Mouse (Mus musculus): ENCODE results near the gene Josd2. TPM values are rescaled to one million over a fixed set of nuclear protein-coding genes. Genes with fewer than 3 reads are reported as not detected.

Josd2 gene
- polyA plus RNA-seq, 1 experiment from 2014 or later = 86.2 TPM

DNA sequence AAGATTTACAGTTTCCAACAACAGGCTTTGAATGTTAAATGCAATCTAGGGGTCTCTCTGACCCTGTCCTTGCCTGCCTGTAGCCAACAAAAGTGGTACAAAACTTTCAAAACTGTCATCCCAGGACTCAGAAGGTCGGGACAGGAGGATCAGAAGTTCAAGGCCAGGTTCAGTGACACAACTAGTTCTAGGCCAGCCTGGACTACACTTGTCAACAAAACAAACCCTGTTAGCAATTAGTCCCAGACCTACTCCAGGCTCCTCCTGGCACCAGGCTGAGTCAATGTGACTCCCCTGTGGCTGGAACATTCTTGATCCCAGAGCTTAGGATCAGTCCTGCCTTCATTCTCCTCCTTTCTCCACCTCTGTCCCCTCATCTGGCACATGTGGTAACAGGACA is 31.1 kb downstream of the Josd2 start:
- Histone ChIP-seq H3K4me1 (replicated peaks) (peaks cover 29% of the 10 kb centered on the region), H3K36me3 (peaks cover 15% of the 10 kb centered on the region), H3K27me3 (ENCODE audit: insufficient read depth, poor library complexity, severe bottlenecking) (peaks cover 19% of the 10 kb centered on the region), H3K9me3 (no peaks in the 10 kb centered on the region), H3K4me3 (no peak overlapping the region), H3K27ac (no peak overlapping the region)
- no peak for DNase-seq (ENCODE audit: low spot score)
- WGBS = 83% methylated on average over 1 of the region's 1 CpGs

GRCm38 (mm10) chr7:44500046-44500445 is 32.3 kb downstream of the Josd2 start:
- DNase-seq (ENCODE audit: low spot score) = no peak
- Histone ChIP-seq H3K9me3 (no peaks in the 10 kb centered on the region), H3K36me3 (peaks cover 6% of the 10 kb centered on the region; the same call in 1 of the 2 replicates), H3K4me1 (replicated peaks) (peaks cover 23% of the 10 kb centered on the region), H3K4me3 (no peak overlapping the region), H3K27me3 (ENCODE audit: insufficient read depth, poor library complexity, severe bottlenecking) (peaks cover 19% of the 10 kb centered on the region), H3K27ac (no peak overlapping the region)
- 60% methylated on average over 20 of the region's 20 CpGs for WGBS

DNA sequence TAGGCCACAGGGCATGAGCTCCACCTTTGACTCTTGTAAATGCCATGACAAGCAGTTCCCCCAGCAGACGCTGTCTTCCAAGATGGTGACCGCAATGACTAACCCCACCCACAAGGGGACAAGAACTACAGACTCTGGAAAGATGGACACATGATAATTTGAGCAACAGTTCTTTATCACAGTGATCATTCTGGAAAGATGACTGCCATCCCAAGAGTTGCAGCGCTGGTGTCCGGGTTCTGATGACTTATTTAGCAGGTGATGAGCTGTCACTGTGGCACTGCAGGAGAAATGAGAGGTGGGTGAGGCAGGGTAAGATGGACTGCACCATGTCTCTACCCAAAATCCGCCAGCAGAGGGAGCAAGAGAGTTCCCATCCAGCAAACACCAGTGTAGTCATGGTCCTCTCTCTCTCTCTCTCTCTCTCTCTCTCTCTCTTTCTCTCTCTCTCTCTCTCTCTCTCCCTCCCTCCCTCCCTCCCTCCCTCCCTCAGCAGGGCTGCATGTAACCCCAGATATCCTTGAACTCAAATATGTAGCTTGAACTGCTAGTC is 33.9 kb downstream of the Josd2 start:
- Histone ChIP-seq H3K27me3 (ENCODE audit: insufficient read depth, poor library complexity, severe bottlenecking) (peaks cover 19% of the 10 kb centered on the region), H3K27ac (no peak overlapping the region), H3K36me3 (peaks cover 6% of the 10 kb centered on the region; the same call in 1 of the 2 replicates), H3K4me1 (replicated peaks) (peaks cover 12% of the 10 kb centered on the region; the same call in 1 of the 2 replicates), H3K9me3 (no peaks in the 10 kb centered on the region), H3K4me3 (no peak overlapping the region)
- DNase-seq (ENCODE audit: low spot score) = peak; percentile 73
- 39% methylated on average over 5 of the region's 5 CpGs for WGBS

GRCm38 (mm10) chr7:44507491-44507890 is 39.7 kb downstream of the Josd2 start:
- Histone ChIP-seq H3K4me3 (no peak overlapping the region), H3K36me3 (no peaks in the 10 kb centered on the region), H3K4me1 (replicated peaks) (no peaks in the 10 kb centered on the region), H3K9me3 (peaks cover 4% of the 10 kb centered on the region; the same call in 1 of the 2 replicates), H3K27me3 (ENCODE audit: insufficient read depth, poor library complexity, severe bottlenecking) (peaks cover 16% of the 10 kb centered on the region; the same call in 1 of the 2 replicates), H3K27ac (no peak overlapping the region)
- DNase-seq (ENCODE audit: low spot score) = no peak

DNA sequence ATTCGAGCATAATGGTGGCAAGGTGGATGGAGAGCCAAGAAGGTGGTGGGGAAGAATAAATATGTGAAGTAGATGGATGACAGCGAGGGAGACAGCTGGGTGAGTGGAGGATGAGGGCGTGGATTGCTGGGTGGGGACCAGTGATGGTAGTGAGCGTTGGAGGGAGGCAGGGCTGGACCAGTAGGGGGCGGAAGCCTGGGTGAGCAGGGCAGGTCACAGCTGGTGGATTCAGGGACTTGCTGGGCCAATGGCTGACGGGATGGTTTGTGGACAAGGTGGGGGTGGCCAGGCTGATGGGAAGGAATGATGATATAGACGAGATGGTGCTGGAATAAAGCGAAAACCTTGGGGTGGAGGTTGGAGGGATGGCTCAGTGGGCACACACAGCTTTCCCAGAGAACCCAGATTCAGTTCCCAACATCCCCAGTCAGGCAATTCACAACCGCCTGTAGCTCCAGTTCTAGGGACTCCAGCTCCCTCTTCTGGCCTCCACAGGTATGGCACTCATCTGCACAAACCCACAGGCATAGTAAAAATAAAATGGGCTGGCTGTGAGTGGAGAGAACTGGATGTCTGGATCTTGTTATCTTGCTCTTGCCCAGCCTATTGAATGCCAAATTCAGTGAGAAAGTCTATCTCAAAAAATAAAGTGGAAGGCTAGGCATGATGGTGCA is 51.6 kb downstream of the Josd2 start:
- WGBS = 71% methylated on average over 9 of the region's 9 CpGs
- H3K36me3 ChIP-seq = no peaks in the 10 kb centered on the region
- no peak overlapping the region for H3K27ac ChIP-seq
- H3K9me3 ChIP-seq = peaks cover 7% of the 10 kb centered on the region; the same call in 1 of the 2 replicates
- peaks cover 39% of the 10 kb centered on the region for H3K27me3 ChIP-seq (ENCODE audit: insufficient read depth, poor library complexity, severe bottlenecking)
- peaks cover 8% of the 10 kb centered on the region for H3K4me1 ChIP-seq (replicated peaks)
- no peak for DNase-seq (ENCODE audit: low spot score)
- no peak overlapping the region for H3K4me3 ChIP-seq

DNA sequence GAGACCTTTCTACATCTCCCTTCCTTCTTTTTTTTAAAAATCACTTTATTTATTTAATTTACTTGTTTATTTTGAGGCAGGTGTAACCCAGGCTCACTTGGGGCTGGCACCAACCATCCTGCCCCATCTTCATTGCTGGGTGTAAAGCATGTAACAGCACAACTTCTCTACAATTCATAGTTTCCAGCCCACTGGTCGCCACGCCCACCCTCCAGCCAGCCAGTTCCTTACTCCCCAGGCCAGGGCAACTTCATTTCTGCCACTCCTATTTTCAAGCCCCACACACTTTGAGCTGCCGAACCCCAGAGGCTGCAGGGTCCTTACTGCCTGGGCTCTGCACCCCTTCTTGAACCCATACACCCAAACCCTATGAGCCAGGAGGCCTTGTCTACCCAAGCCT is 53.2 kb downstream of the Josd2 start:
- Histone ChIP-seq H3K4me3 (0 out of 2 replicates have a peak overlapping the region, but pooled peaks have one; percentile 34), H3K9me3 (peaks cover 7% of the 10 kb centered on the region; the same call in 1 of the 2 replicates), H3K4me1 (replicated peaks) (peaks cover 21% of the 10 kb centered on the region), H3K27me3 (ENCODE audit: insufficient read depth, poor library complexity, severe bottlenecking) (peaks cover 55% of the 10 kb centered on the region), H3K36me3 (no peaks in the 10 kb centered on the region), H3K27ac (no peak overlapping the region)
- no peak for DNase-seq (ENCODE audit: low spot score)
- 68% methylated on average over 3 of the region's 3 CpGs for WGBS

Other genes starting within 250 kb of the Josd2 start
- not detected in 2 replicates for gene Klk1, start 242.6 kb upstream of the Josd2 start, polyA plus RNA-seq (2016; fragmentation: Nextera tagmentation; extraction: Ambion mirVana)
- 0.10 TPM in 1 of 2 replicates, not detected in the other for gene Gm36864, start 231.8 kb upstream of the Josd2 start, polyA plus RNA-seq (2016; fragmentation: Nextera tagmentation; extraction: Ambion mirVana)
- 1.0 and 1.5 TPM in 2 replicates for gene 1700028J19Rik, start 221.3 kb upstream of the Josd2 start, polyA plus RNA-seq (2016; fragmentation: Nextera tagmentation; extraction: Ambion mirVana)
- gene 2410002F23Rik, start 221.3 kb upstream of the Josd2 start, polyA plus RNA-seq (2016; fragmentation: Nextera tagmentation; extraction: Ambion mirVana) = 173 and 174 TPM in 2 replicates
- 0.09 and 0.12 TPM in 2 replicates for gene Acp4, start 210.6 kb upstream of the Josd2 start, polyA plus RNA-seq (2016; fragmentation: Nextera tagmentation; extraction: Ambion mirVana)
- gene Gm15517, start 206.5 kb upstream of the Josd2 start, polyA plus RNA-seq (2016; fragmentation: Nextera tagmentation; extraction: Ambion mirVana) = not detected in 2 replicates
- 1.8 and 2.1 TPM in 2 replicates for gene Clec11a, start 161.1 kb upstream of the Josd2 start, polyA plus RNA-seq (2016; fragmentation: Nextera tagmentation; extraction: Ambion mirVana)
- 1.2 and 4.6 TPM in 2 replicates for gene Shank1, start 157.7 kb upstream of the Josd2 start, polyA plus RNA-seq (2016; fragmentation: Nextera tagmentation; extraction: Ambion mirVana)
- 2.7 and 3.0 TPM in 2 replicates for gene Syt3, start 83.9 kb upstream of the Josd2 start, polyA plus RNA-seq (2016; fragmentation: Nextera tagmentation; extraction: Ambion mirVana)
- gene 1700008O03Rik, start 82.2 kb upstream of the Josd2 start, polyA plus RNA-seq (2016; fragmentation: Nextera tagmentation; extraction: Ambion mirVana) = 2.1 and 2.7 TPM in 2 replicates
- 1.7 and 4.4 TPM in 2 replicates for gene Lrrc4b, start 39.0 kb upstream of the Josd2 start, polyA plus RNA-seq (2016; fragmentation: Nextera tagmentation; extraction: Ambion mirVana)
- gene Aspdh, start 2.6 kb upstream of the Josd2 start, polyA plus RNA-seq (2016; fragmentation: Nextera tagmentation; extraction: Ambion mirVana) = 0.78 and 1.8 TPM in 2 replicates
- 102 and 122 TPM in 2 replicates for gene Emc10, start 28.5 kb downstream of the Josd2 start, polyA plus RNA-seq (2016; fragmentation: Nextera tagmentation; extraction: Ambion mirVana)
- 17.1 and 20.5 TPM in 2 replicates for gene Fam71e1, start 28.6 kb downstream of the Josd2 start, polyA plus RNA-seq (2016; fragmentation: Nextera tagmentation; extraction: Ambion mirVana)
- 0.10 and 0.12 TPM in 2 replicates for gene Mybpc2, start 56.7 kb downstream of the Josd2 start, polyA plus RNA-seq (2016; fragmentation: Nextera tagmentation; extraction: Ambion mirVana)
- 0.09 TPM in 1 of 2 replicates, not detected in the other for gene Spib, start 64.1 kb downstream of the Josd2 start, polyA plus RNA-seq (2016; fragmentation: Nextera tagmentation; extraction: Ambion mirVana)
- gene Pold1, start 80.9 kb downstream of the Josd2 start, polyA plus RNA-seq (2016; fragmentation: Nextera tagmentation; extraction: Ambion mirVana) = 133 and 161 TPM in 2 replicates
- gene Nr1h2, start 86.0 kb downstream of the Josd2 start, polyA plus RNA-seq (2016; fragmentation: Nextera tagmentation; extraction: Ambion mirVana) = 83.2 and 94.9 TPM in 2 replicates
- 0.38 and 0.86 TPM in 2 replicates for gene Napsa, start 104.4 kb downstream of the Josd2 start, polyA plus RNA-seq (2016; fragmentation: Nextera tagmentation; extraction: Ambion mirVana)
- gene Kcnc3, start 122.7 kb downstream of the Josd2 start, polyA plus RNA-seq (2016; fragmentation: Nextera tagmentation; extraction: Ambion mirVana) = 1.3 and 1.5 TPM in 2 replicates
- 1.5 and 2.4 TPM in 2 replicates for gene Myh14, start 202.9 kb downstream of the Josd2 start, polyA plus RNA-seq (2016; fragmentation: Nextera tagmentation; extraction: Ambion mirVana)
- not detected in 2 replicates for gene Izumo2, start 240.8 kb downstream of the Josd2 start, polyA plus RNA-seq (2016; fragmentation: Nextera tagmentation; extraction: Ambion mirVana)